Mouse (Mus musculus) liver, adult 2 months (tissue): ENCODE measurements around the gene Gpbp1. TPM values are rescaled to one million over a fixed set of nuclear protein-coding genes. Genes with fewer than 3 reads are reported as not detected.
A peak's percentile ranks its signal among the peaks of the same experiment; 100 is the strongest.

Experiments
- DNase-seq: peaks from one replicate; pipeline ENCODE4 v3.0.0-alpha.2; 2011; ENCODE audit warnings: low read depth, low spot score; ENCODE audit errors: extremely low read depth
- H3K27ac ChIP-seq: fragments of 200-500 bp; replicated peaks from 2 replicates; pipeline ENCODE4 v1.5.1; 2012; ENCODE audit warnings: low read depth, mild to moderate bottlenecking, control low read depth, inconsistent platforms, low read length; ENCODE audit not compliant: insufficient read depth
- H3K27me3 ChIP-seq: fragments of 200-500 bp; 2 replicates; pipeline ENCODE4 v1.6.1; 2012; ENCODE audit warnings: mild to moderate bottlenecking, moderate library complexity, low read length, inconsistent platforms; ENCODE audit not compliant: control insufficient read depth, insufficient read depth
- H3K36me3 ChIP-seq: fragments of 200-500 bp; 2 replicates; pipeline ENCODE4 v1.6.1; 2012; ENCODE audit warnings: low read length, inconsistent platforms; ENCODE audit not compliant: control insufficient read depth, insufficient read depth
- H3K4me1 ChIP-seq: fragments of 200-500 bp; 2 replicates; pipeline ENCODE4 v1.6.1; 2011; ENCODE audit warnings: low read length; ENCODE audit not compliant: control insufficient read depth, insufficient read depth
- H3K4me3 ChIP-seq: fragments of 200-500 bp; 2 replicates; pipeline ENCODE4 v1.5.1; 2011; ENCODE audit warnings: low read depth, mild to moderate bottlenecking, control low read depth, low read length, moderate library complexity; ENCODE audit not compliant: insufficient read depth
- H3K79me2 ChIP-seq: fragments of 200-500 bp; 2 replicates; pipeline ENCODE4 v1.6.1; 2012; ENCODE audit warnings: inconsistent platforms, mild to moderate bottlenecking, low read length, moderate library complexity; ENCODE audit not compliant: control insufficient read depth, insufficient read depth
- H3K9ac ChIP-seq: fragments of 200-500 bp; 2 replicates; pipeline ENCODE4 v1.6.1; 2012; ENCODE audit warnings: low read depth, mild to moderate bottlenecking, control low read depth, inconsistent platforms, low read length
- CTCF ChIP-seq: fragments of 200-500 bp; IDR thresholded peaks from 2 replicates; pipeline ENCODE4 v1.5.1; 2011; ENCODE audit warnings: low read depth, low read length, control low read depth
- POLR2A ChIP-seq: fragments of 200-500 bp; IDR thresholded peaks from 2 replicates; pipeline ENCODE4 v1.6.1; 2011; ENCODE audit warnings: low read length, control low read depth; ENCODE audit not compliant: insufficient read depth; ENCODE audit errors: extremely low read depth
- whole genome bisulfite sequencing: fragments of 180-500 bp; shearing (Covaris S2); methylation state at CpG from one replicate; pipeline ENCODE4 v1.1.7; 2018; 5-methylcytosine and 5-hydroxymethylcytosine counted together
- polyA plus RNA-seq: library from polyadenylated mRNA; depleted of rRNA; stranded (reverse); fragments of >200 nt; gene quantifications from 2 replicates; pipeline ENCODE4 v1.2.3, GENCODE M21; 2012
- total RNA-seq: library from RNA; depleted of rRNA; stranded (reverse); fragments of >200 nt; gene quantifications from 2 replicates; pipeline ENCODE4 v1.2.3, GENCODE M21; 2014

Gene Gpbp1
- total and polyA plus RNA-seq, 2 experiments: 1.6 to 37.8 TPM

- H3K4me3 ChIP-seq: no peak overlapping the region
- DNase-seq: no peak
- no peaks in the 10 kb centered on the region for H3K79me2 ChIP-seq
- no peaks in the 10 kb centered on the region for H3K36me3 ChIP-seq
- no peak for TF ChIP-seq CTCF
- TF ChIP-seq POLR2A: no peak
- H3K27me3 ChIP-seq: no peaks in the 10 kb centered on the region
- WGBS: 58% methylated on average over 5 of the region's 5 CpGs
- H3K9ac ChIP-seq: no peak overlapping the region
- no peak overlapping the region for H3K27ac ChIP-seq
- H3K4me1 ChIP-seq: no peaks in the 10 kb centered on the region
Observed at GRCm38 (mm10) chr13:111509385-111509784, 19.5 kb upstream of the Gpbp1 start.

GRCm38 (mm10) chr13:111508645-111509044, 18.7 kb upstream of the Gpbp1 start:
- H3K27me3 ChIP-seq: no peaks in the 10 kb centered on the region
- no peaks in the 10 kb centered on the region for H3K4me1 ChIP-seq
- H3K4me3 ChIP-seq: no peak overlapping the region
- H3K9ac ChIP-seq: no peak overlapping the region
- H3K36me3 ChIP-seq: no peaks in the 10 kb centered on the region
- H3K79me2 ChIP-seq: no peaks in the 10 kb centered on the region
- no peak for DNase-seq
- 81% methylated on average over 6 of the region's 6 CpGs for WGBS
- H3K27ac ChIP-seq: no peak overlapping the region
- TF ChIP-seq POLR2A (no peak), CTCF (no peak)

- Histone ChIP-seq H3K4me3 (no peak overlapping the region), H3K27ac (no peak overlapping the region), H3K4me1 (no peaks in the 10 kb centered on the region; the same call in 1 of the 2 replicates), H3K27me3 (no peaks in the 10 kb centered on the region), H3K79me2 (no peaks in the 10 kb centered on the region), H3K36me3 (no peaks in the 10 kb centered on the region), H3K9ac (no peak overlapping the region)
- 80% methylated on average over 11 of the region's 11 CpGs for WGBS
- TF ChIP-seq POLR2A (no peak), CTCF (no peak)
- DNase-seq: no peak
Observed at GRCm38 (mm10) chr13:111494330-111495029, 4.6 kb upstream of the Gpbp1 start.

- Histone ChIP-seq H3K4me1 (no peaks in the 10 kb centered on the region; the same call in 1 of the 2 replicates), H3K79me2 (peaks cover 5% of the 10 kb centered on the region), H3K27me3 (no peaks in the 10 kb centered on the region), H3K4me3 (no peak overlapping the region), H3K36me3 (no peaks in the 10 kb centered on the region), H3K27ac (no peak overlapping the region), H3K9ac (no peak overlapping the region)
- TF ChIP-seq POLR2A (no peak), CTCF (no peak)
- DNase-seq: no peak
- whole genome bisulfite sequencing: 49% methylated on average over 13 of the region's 13 CpGs
Observed at GRCm38 (mm10) chr13:111491046-111491756, 1.3 kb upstream of the Gpbp1 start.

- Histone ChIP-seq H3K9ac (peak overlapping the region; percentile 85), H3K79me2 (peaks cover 8% of the 10 kb centered on the region), H3K36me3 (no peaks in the 10 kb centered on the region), H3K4me1 (peaks cover 10% of the 10 kb centered on the region), H3K4me3 (peak overlapping the region; percentile 87), H3K27ac (peak overlapping the region; percentile 96), H3K27me3 (no peaks in the 10 kb centered on the region)
- no peak for DNase-seq
- WGBS: 1% methylated on average over 22 of the region's 33 CpGs
- TF ChIP-seq POLR2A (no peak), CTCF (no peak)
Observed at GRCm38 (mm10) chr13:111489502-111489801, 459 bp downstream of the Gpbp1 start.
